Mouse (Mus musculus): Measurements from ENCODE around the gene Il10rb.

Gene Il10rb

DNA sequence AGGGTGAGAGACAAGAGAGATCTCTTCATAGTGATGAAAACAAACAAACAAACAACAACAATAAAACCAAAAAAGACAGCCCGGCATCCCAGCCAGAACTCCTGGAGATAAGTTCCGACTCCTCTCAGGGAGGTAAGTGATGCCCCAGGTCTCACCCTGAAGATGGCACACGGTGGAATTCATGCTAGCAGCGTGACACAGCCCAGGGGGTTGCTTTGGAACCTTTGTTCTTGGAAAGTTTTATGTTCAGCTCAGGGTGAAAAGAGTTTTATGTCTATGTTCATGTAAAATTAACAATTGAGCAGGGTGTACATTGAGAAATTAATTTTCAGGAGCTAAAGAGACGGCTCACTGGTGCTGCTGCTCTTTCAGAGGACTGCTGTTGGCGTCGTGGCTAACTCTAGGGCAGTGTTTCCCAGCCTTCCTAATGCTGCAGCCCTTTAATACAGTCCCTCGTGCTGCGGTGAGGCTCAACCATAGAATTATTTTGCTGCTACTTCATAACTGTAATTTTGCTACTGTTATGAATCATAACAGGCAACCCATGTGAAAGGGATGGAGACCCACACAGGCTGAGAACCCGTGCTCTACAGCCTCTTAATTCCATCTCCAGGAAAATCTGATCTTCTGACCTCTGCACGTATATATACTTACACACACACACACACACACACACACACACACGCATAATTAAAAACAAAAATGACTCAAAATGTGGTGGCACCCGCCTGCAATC is 59.7 kb downstream of the Il10rb start:
- CTCF ChIA-PET = interaction anchor here (0.5 to 0.7 kb wide), 2 partner anchors 19 to 65 kb away, joined by 3 to 7 read pairs; no protein-coding TSS in a partner anchor

DNA sequence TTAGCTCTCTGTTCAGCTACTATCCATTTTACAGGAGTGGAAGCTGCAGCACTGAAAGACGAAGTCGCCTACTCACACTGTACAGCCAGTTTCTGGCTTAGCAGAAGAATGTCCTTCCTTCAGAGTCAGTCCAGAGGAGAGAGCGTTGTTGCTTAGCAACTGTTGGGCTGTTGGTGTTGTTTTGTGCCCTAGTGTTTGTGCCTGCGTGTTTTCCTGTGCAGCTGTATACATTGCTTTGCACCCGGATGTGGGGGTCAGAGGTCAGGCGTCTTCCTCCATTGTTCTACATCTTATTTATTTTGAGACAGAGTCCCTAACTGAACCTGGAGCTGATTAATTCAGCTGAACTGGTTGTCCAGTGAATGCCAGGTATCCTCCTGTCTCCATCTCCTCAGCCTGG is 60.6 kb downstream of the Il10rb start:
- CTCF ChIA-PET = no interaction called here

DNA sequence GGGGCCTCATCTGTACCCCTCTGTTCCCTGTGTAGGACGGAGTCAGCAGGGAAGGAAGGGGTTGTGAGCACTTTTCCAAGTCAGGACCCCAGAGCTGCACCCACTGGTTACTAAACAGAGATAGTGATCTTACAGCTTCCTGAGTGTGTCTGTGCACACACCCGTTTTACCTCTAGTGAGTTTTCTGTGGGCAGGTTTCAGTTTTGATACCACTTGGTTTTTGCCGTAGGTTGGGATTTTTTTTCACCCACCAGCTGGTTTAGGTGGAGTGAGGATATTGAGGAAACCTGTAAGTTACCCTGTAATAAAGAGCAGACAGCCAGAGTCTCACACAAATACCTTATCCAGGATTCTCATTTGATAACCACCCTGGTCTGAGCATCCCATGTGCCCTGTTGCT is 64.5 kb downstream of the Il10rb start:
- CTCF ChIA-PET = interaction anchor here (0.6 kb wide), 1 partner anchor 53 kb away, joined by 5 read pairs; no protein-coding TSS in a partner anchor

DNA sequence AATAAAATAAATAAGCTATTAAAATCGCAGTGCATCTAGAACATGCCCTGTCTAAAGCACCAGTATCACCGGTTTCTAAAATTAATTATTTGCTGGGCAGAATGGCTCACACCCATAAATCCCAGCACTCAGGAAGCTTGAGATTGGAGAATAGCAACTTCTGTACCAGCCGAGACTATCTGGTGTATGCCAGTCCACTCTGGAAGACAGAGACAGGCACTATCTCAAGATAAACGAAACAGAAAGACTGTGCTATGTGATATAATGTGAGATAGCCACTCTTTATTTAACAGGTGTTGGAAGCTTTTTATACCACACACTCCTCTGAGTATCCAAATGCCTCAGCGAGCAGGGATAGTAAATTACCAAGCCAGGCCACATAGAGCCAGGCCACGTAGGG is 65.5 kb downstream of the Il10rb start:
- CTCF ChIA-PET = no interaction called here
